23 mouse cellular contexts compared by ENCODE assay signal in the genomic region with DNA sequence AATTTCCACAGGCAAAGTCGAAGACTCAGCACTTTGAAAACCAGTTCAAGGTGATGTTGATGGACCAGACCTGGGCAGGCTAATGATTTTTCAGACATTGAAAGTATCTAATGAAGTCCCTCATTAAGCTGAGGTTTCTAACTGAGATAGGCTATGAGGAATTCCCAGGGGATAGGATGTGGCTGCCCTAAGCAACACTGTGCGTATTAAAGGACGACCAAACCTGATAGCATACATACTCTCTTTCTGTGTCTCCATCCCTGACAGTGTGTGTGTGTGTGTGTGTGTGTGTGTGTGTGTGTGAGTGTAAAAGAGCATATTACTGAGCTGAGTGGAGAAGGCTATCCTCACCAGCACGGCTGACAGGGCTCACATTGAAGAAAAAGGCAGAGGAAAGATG.
A peak's percentile ranks its signal among the peaks of the same experiment; 100 is the strongest.
DNase-seq lines count a peak whose midpoint lies in the region; ATAC-seq lines count a peak whose summit lies in the region.
"Had no signal": no experiment of that assay in that cellular context is flagged by ENCODE, and none has a peak within 500 bp of the region (broad histone marks: within the 10 kb centered on the region; RNA-seq: fewer than 3 reads in every experiment).

No protein-coding gene starts in this region.

- DNase-seq in hindbrain, embryonic 14.5 days (ENCODE audit: low spot score), result no peak
- DNase-seq in midbrain, embryonic 11.5 days (ENCODE audit: low spot score, missing footprints), result no peak
- no peak for DNase-seq in midbrain, embryonic 10.5 days (ENCODE audit: low spot score)
- no peak for DNase-seq in yolk sac, embryonic 10.5 days (ENCODE audit: low spot score)
- DNase-seq: adrenal gland, adult 2 months; adrenal gland, postnatal 10 days; adrenal gland, postnatal 25 days; cerebellum, adult 11 months; cerebellum, adult 18-20 months; cerebellum, adult 8-10 months; cerebellum, adult 9-11 months; cerebellum, postnatal 14 days; cerebellum, postnatal 36 days; embryo, embryonic 11 days had no signal

- H3K9ac ChIP-seq in hindbrain, embryonic 14.5 days, result no peak overlapping the region
- H3K9ac ChIP-seq in hindbrain, embryonic 13.5 days, result no peak overlapping the region
- no peak overlapping the region for H3K9ac ChIP-seq in midbrain, embryonic 13.5 days (replicated peaks)
- H3K9ac ChIP-seq in midbrain, embryonic 11.5 days (ENCODE audit: low read length), result no peak overlapping the region
- no peak overlapping the region for H3K9ac ChIP-seq in midbrain, embryonic 16.5 days (ENCODE audit: low read depth, low read length)
- H3K9ac ChIP-seq: embryonic facial prominence, embryonic 13.5 days; embryonic facial prominence, embryonic 15.5 days; forebrain, embryonic 12.5 days had no signal

- no peak overlapping the region for H3K27ac ChIP-seq in hindbrain, embryonic 14.5 days
- no peak overlapping the region for H3K27ac ChIP-seq in hindbrain, embryonic 13.5 days
- no peak overlapping the region for H3K27ac ChIP-seq in midbrain, embryonic 13.5 days
- H3K27ac ChIP-seq in midbrain, embryonic 11.5 days (ENCODE audit: low read depth, low read length), result no peak overlapping the region
- no peak overlapping the region for H3K27ac ChIP-seq in midbrain, embryonic 16.5 days (ENCODE audit: low read length)
- no peak overlapping the region for H3K27ac ChIP-seq in midbrain, embryonic 10.5 days (replicated peaks)
- H3K27ac ChIP-seq: embryonic facial prominence, embryonic 13.5 days; embryonic facial prominence, embryonic 15.5 days; forebrain, embryonic 10.5 days; forebrain, embryonic 12.5 days had no signal

- H3K4me2 ChIP-seq in hindbrain, embryonic 14.5 days (replicated peaks), result no peak overlapping the region
- no peak overlapping the region for H3K4me2 ChIP-seq in hindbrain, embryonic 13.5 days
- H3K4me2 ChIP-seq in midbrain, embryonic 13.5 days (replicated peaks), result no peak overlapping the region
- no peak overlapping the region for H3K4me2 ChIP-seq in midbrain, embryonic 11.5 days
- H3K4me2 ChIP-seq in midbrain, embryonic 16.5 days (ENCODE audit: low read length), result no peak overlapping the region
- H3K4me2 ChIP-seq: embryonic facial prominence, embryonic 13.5 days; embryonic facial prominence, embryonic 15.5 days; forebrain, embryonic 12.5 days had no signal

- no peaks in the 10 kb centered on the region for H3K27me3 ChIP-seq in hindbrain, embryonic 14.5 days (ENCODE audit: control insufficient read depth, insufficient read depth, low read length)
- no peaks in the 10 kb centered on the region for H3K27me3 ChIP-seq in hindbrain, embryonic 13.5 days
- H3K27me3 ChIP-seq in midbrain, embryonic 13.5 days, result no peaks in the 10 kb centered on the region
- no peaks in the 10 kb centered on the region for H3K27me3 ChIP-seq in midbrain, embryonic 11.5 days (ENCODE audit: control insufficient read depth, insufficient read depth, low read length)
- H3K27me3 ChIP-seq in midbrain, embryonic 16.5 days (ENCODE audit: control insufficient read depth, insufficient read depth, low read depth, low read length), result no peaks in the 10 kb centered on the region
- no peaks in the 10 kb centered on the region for H3K27me3 ChIP-seq in midbrain, embryonic 10.5 days (ENCODE audit: low read depth, poor library complexity, severe bottlenecking)
- H3K27me3 ChIP-seq: embryonic facial prominence, embryonic 13.5 days; embryonic facial prominence, embryonic 15.5 days; forebrain, embryonic 12.5 days had no signal

- ATAC-seq in hindbrain, embryonic 14.5 days (ENCODE audit: low FRiP score), result peak; percentile 58
- no peak for ATAC-seq in hindbrain, embryonic 13.5 days (ENCODE audit: low FRiP score)
- ATAC-seq in midbrain, embryonic 13.5 days, result peak; percentile 35; the same call in 1 of the 2 replicates
- ATAC-seq in midbrain, embryonic 11.5 days (ENCODE audit: low FRiP score), result no peak
- ATAC-seq in midbrain, embryonic 16.5 days, result peak; percentile 47; the same call in 1 of the 2 replicates
- ATAC-seq: forebrain, embryonic 14.5 days had no signal

- H3K36me3 ChIP-seq in hindbrain, embryonic 14.5 days (replicated peaks; ENCODE audit: control insufficient read depth, insufficient read depth), result no peaks in the 10 kb centered on the region
- no peaks in the 10 kb centered on the region for H3K36me3 ChIP-seq in hindbrain, embryonic 13.5 days
- H3K36me3 ChIP-seq in midbrain, embryonic 13.5 days, result no peaks in the 10 kb centered on the region
- no peaks in the 10 kb centered on the region for H3K36me3 ChIP-seq in midbrain, embryonic 11.5 days (ENCODE audit: control insufficient read depth, insufficient read depth, low read length)
- H3K36me3 ChIP-seq in midbrain, embryonic 16.5 days (ENCODE audit: control insufficient read depth, insufficient read depth, low read length), result no peaks in the 10 kb centered on the region
- H3K36me3 ChIP-seq in midbrain, embryonic 10.5 days, result no peaks in the 10 kb centered on the region
- H3K36me3 ChIP-seq: embryonic facial prominence, embryonic 13.5 days; embryonic facial prominence, embryonic 15.5 days; forebrain, embryonic 10.5 days; forebrain, embryonic 12.5 days had no signal

- WGBS in hindbrain, embryonic 14.5 days, result 86% methylated on average over 4 of the region's 4 CpGs
- WGBS in hindbrain, embryonic 13.5 days, result 89% methylated on average over 4 of the region's 4 CpGs
- 84% methylated on average over 4 of the region's 4 CpGs for WGBS in midbrain, embryonic 13.5 days
- WGBS in midbrain, embryonic 11.5 days, result 80% methylated on average over 4 of the region's 4 CpGs
- WGBS in midbrain, embryonic 16.5 days, result 69% methylated on average over 4 of the region's 4 CpGs
- 92% methylated on average over 4 of the region's 4 CpGs for WGBS in midbrain, embryonic 10.5 days

- no peak overlapping the region for H3K4me3 ChIP-seq in hindbrain, embryonic 14.5 days (replicated peaks; ENCODE audit: low read length)
- H3K4me3 ChIP-seq in hindbrain, embryonic 13.5 days, result no peak overlapping the region
- no peak overlapping the region for H3K4me3 ChIP-seq in midbrain, embryonic 13.5 days (replicated peaks)
- no peak overlapping the region for H3K4me3 ChIP-seq in midbrain, embryonic 11.5 days (ENCODE audit: low read depth, low read length)
- H3K4me3 ChIP-seq in midbrain, embryonic 16.5 days (ENCODE audit: low read depth, low read length), result no peak overlapping the region
- no peak overlapping the region for H3K4me3 ChIP-seq in midbrain, embryonic 10.5 days
- H3K4me3 ChIP-seq: embryonic facial prominence, embryonic 13.5 days; embryonic facial prominence, embryonic 15.5 days; erythroblast, embryonic 14.5 days; forebrain, embryonic 10.5 days; forebrain, embryonic 12.5 days had no signal

- H3K4me1 ChIP-seq in hindbrain, embryonic 14.5 days (replicated peaks; ENCODE audit: control insufficient read depth, insufficient read depth, low read length), result no peaks in the 10 kb centered on the region
- no peaks in the 10 kb centered on the region for H3K4me1 ChIP-seq in hindbrain, embryonic 13.5 days (replicated peaks)
- H3K4me1 ChIP-seq in midbrain, embryonic 13.5 days (replicated peaks), result peaks cover 4% of the 10 kb centered on the region; the same call in 1 of the 2 replicates
- no peaks in the 10 kb centered on the region for H3K4me1 ChIP-seq in midbrain, embryonic 11.5 days (ENCODE audit: control insufficient read depth, insufficient read depth, low read length)
- H3K4me1 ChIP-seq in midbrain, embryonic 16.5 days (ENCODE audit: control insufficient read depth, insufficient read depth, low read length), result peaks cover 5% of the 10 kb centered on the region; the same call in 1 of the 2 replicates
- H3K4me1 ChIP-seq in midbrain, embryonic 10.5 days, result no peaks in the 10 kb centered on the region; the same call in 1 of the 2 replicates
- H3K4me1 ChIP-seq: embryonic facial prominence, embryonic 13.5 days; embryonic facial prominence, embryonic 15.5 days; forebrain, embryonic 10.5 days; forebrain, embryonic 12.5 days had no signal

- no peaks in the 10 kb centered on the region for H3K9me3 ChIP-seq in hindbrain, embryonic 14.5 days (ENCODE audit: control insufficient read depth, low read length)
- no peaks in the 10 kb centered on the region for H3K9me3 ChIP-seq in hindbrain, embryonic 13.5 days
- H3K9me3 ChIP-seq in midbrain, embryonic 13.5 days, result no peaks in the 10 kb centered on the region
- no peaks in the 10 kb centered on the region for H3K9me3 ChIP-seq in midbrain, embryonic 11.5 days (ENCODE audit: control insufficient read depth, low read length)
- no peaks in the 10 kb centered on the region for H3K9me3 ChIP-seq in midbrain, embryonic 16.5 days (replicated peaks; ENCODE audit: control insufficient read depth, low read length, poor library complexity, severe bottlenecking)
- no peaks in the 10 kb centered on the region for H3K9me3 ChIP-seq in midbrain, embryonic 10.5 days (replicated peaks)
- H3K9me3 ChIP-seq: embryonic facial prominence, embryonic 13.5 days; embryonic facial prominence, embryonic 15.5 days; forebrain, embryonic 10.5 days; forebrain, embryonic 12.5 days had no signal

Comparison
In these comparisons a context has a peak if more than half of its experiments do, and no peak if none do; other contexts are left out.
1. ATAC-seq: peak in hindbrain, embryonic 14.5 days (single experiment), midbrain, embryonic 13.5 days (single experiment) and midbrain, embryonic 16.5 days (single experiment); none in hindbrain, embryonic 13.5 days (single experiment) and midbrain, embryonic 11.5 days (single experiment).